Mouse (Mus musculus) heart, postnatal 0 days (tissue): ENCODE results near the gene Ctsh.

Source experiments
- CTCF ChIP-seq: IDR thresholded peaks from 2 replicates; pipeline ENCODE4 v1.5.1; 2016; ENCODE audit warnings: antibody characterized with exemption, control low read depth, low read depth
- EP300 ChIP-seq: IDR thresholded peaks from 2 replicates; pipeline ENCODE4 v1.6.1; 2016; ENCODE audit warnings: antibody characterized with exemption, low read depth

- TF ChIP-seq CTCF (no peak), EP300 (no peak)
These were observed 1.5 kb downstream of the Ctsh start for GRCm38 (mm10) chr9:90055409-90055808.
